Mouse (Mus musculus) liver, postnatal 0 days (tissue): ENCODE measurements around the gene Fam178b.

Source experiments
- CTCF ChIP-seq: sonication (generic); IDR thresholded peaks from 2 replicates; pipeline ENCODE4 v1.5.1; 2016; ENCODE audit warnings: antibody characterized with exemption, low read depth
- EP300 ChIP-seq: IDR thresholded peaks from 2 replicates; pipeline ENCODE4 v1.6.1; 2016; ENCODE audit warnings: antibody characterized with exemption, low read depth, mild to moderate bottlenecking

DNA sequence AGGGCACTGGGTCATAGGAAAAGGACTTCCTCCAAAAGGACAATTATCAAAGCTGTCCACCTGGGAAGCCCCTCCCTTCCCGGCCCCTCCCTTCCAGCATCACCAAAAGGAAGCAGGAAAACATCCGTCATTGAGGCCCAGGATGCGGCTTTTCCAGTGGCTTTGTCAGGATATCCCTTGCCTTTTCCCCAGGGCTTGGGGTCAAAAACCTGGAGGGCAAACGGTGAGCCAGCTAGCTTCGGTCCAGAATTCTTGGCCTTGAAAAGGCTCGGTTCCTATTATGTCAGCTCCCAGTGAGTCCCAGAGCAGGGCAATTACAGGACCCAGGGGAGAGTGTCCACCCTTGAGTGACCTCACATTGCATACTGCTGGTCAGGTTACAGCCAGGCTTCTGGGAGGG is 122.1 kb downstream of the Fam178b start:
- TF ChIP-seq CTCF, result no peak
- no peak for TF ChIP-seq EP300
